Mouse (Mus musculus) T-cell, adult 66 days (primary cell): ENCODE measurements around the gene Slc35e1. TPM values are rescaled to one million over a fixed set of nuclear protein-coding genes. Genes with fewer than 3 reads are reported as not detected.

Source experiments
- total RNA-seq, 2 experiments: library from RNA; stranded (reverse); gene quantifications; 3 replicates in 1 of 2; 4 replicates in 1 of 2; pipeline ENCODE4 v1.2.4; 2023

The Slc35e1 gene
- 10 to 100 TPM; 64.2 to 69.5 TPM for total RNA-seq

DNA sequence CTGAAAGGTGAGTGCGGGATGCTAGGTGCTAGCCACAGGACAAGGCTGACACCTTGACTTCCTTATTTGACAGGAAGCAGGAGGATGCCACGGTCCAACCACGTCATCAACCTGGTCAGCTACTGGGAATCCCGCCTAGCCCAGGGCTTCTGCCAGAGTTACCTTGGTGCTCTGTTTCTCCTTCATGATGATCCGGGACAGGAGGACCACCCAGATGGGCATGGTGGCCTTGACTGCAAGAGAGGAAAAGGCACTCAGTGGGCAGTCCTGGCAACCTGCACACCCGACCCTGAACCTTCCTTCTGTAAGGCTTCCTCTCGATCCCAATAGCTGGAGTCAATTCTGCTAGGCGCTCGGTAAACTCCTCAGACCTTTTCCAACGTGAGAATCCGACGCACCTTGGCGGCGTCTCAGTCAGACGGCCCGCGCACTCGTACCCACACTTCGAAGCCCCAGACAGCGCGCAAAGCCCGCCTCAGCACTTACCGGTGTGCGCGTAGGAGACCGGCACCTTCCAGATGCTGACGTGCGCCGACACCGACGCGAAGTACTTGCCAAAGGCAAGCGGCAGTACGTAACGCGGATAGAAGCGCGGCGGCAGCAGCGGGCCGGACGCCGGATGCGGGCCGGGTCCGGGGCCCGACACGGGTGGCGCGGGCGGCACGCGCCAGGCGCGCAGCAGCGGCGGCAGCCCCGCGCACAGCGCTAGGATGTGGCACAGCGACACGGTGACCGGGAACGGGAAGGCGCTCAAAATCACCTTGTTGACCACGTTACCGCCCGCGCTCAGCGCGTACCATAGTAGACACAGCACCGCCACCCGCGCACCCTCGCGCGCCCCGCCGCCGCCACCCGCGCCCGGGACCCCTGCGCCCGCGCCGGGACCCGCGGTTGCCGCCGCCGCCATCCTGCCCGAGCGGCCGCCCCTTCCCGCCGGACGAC, at the start of gene Slc35e1:
Gene Slc35e1 (minus strand): TSS at position 935 of the 942 bp plus-strand sequence.

GRCm38 (mm10) chr8:72474826-72475546, 17.4 kb downstream of the Slc35e1 start, which contains the start of gene Cherp:
Gene Cherp, minus strand, starts transcription at chr8:72475226.

DNA sequence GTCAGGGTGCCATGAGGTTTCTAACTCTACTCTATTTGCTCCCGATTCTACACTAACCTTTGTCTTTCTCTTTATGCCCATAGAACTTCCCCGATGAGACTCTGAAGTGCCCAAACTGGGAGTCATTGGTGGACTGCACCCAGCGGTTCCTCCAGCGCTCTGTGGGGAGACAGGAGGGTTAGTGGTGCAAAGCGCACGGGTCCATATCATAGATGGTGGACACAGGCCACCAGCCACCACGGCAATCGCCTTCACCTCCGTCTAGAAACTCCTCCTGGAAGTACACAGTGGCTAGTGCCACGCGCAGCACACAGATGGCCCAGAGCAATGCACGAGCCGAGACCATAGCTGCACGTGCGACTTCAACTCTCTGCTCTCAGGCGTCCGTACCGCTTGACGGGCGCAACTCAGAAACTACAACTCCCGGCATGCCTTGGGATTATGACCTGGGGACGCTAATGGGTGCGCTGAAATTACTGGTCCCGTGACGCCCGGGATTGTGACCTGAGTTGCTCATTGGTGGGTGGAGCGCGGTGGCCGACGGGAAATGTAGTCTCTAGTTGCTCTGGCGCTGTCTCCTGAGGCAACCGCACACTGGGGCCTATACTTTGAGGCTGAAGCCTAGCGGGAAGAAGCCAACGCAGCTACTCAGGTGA, 48.9 kb downstream of the Slc35e1 start, which contains the start of the genes Calr3 and 1700030K09Rik:
Gene Calr3 (minus strand): TSS at position 533 of the 656 bp plus-strand sequence.
Gene 1700030K09Rik (plus strand): TSS at position 543 of the 656 bp plus-strand sequence.

Other genes starting within 250 kb of the Slc35e1 start
- gene Gm10282, start 187.4 kb downstream of the Slc35e1 start, total RNA-seq: 10 to 100 TPM; 15.0 to 16.2 TPM
- 1,000 to 10,000 TPM in 1 of 2 experiments, 100 to 1,000 TPM in 1; 952 to 1,053 TPM for gene Klf2, start 173.6 kb downstream of the Slc35e1 start, total RNA-seq
- 100 to 1,000 TPM; 106 to 110 TPM for gene Eps15l1, start 71.2 kb downstream of the Slc35e1 start, total RNA-seq
- under 1 TPM; 0.33 to 0.52 TPM for gene Calr3, start 48.7 kb downstream of the Slc35e1 start, total RNA-seq
- gene 1700030K09Rik, start 48.7 kb downstream of the Slc35e1 start, total RNA-seq: 1 to 10 TPM; 5.7 to 6.7 TPM
- gene Cherp, start 17.4 kb downstream of the Slc35e1 start, total RNA-seq: 100 to 1,000 TPM; 114 to 129 TPM
- gene Med26, start 55.7 kb upstream of the Slc35e1 start, total RNA-seq: 10 to 100 TPM; 17.8 to 18.6 TPM
- 100 to 1,000 TPM in 1 of 2 experiments, 10 to 100 TPM in 1; 99.1 to 125 TPM for gene Smim7, start 78.5 kb upstream of the Slc35e1 start, total RNA-seq
- 1 to 10 TPM; 2.6 to 3.1 TPM for gene Tmem38a, start 79.4 kb upstream of the Slc35e1 start, total RNA-seq
- under 1 TPM; 0.17 to 0.62 TPM for gene Nwd1, start 154.1 kb upstream of the Slc35e1 start, total RNA-seq
- 100 to 1,000 TPM; 134 to 149 TPM for gene Sin3b, start 230.7 kb upstream of the Slc35e1 start, total RNA-seq